Mouse (Mus musculus) liver, postnatal 0 days (tissue): ENCODE measurements around the gene Six5. TPM values are rescaled to one million over a fixed set of nuclear protein-coding genes. Genes with fewer than 3 reads are reported as not detected.

ENCODE experiments used
- ATAC-seq: fragments of 200-750 bp; cut with Nextera tagmentation; 2 replicates; pipeline ENCODE4 v1.8.0; 2017; ENCODE audit warnings: mild to moderate bottlenecking, moderate library complexity
- DNase-seq: peaks from one replicate; pipeline ENCODE4 v3.0.0-alpha.2; 2016
- H3K27ac ChIP-seq: fragments of 300-500 bp; sonication (generic); 2 replicates; pipeline ENCODE4 v1.5.1; 2014; ENCODE audit warnings: antibody characterized with exemption, moderate library complexity, mild to moderate bottlenecking, low read depth
- H3K27me3 ChIP-seq: fragments of 300-500 bp; sonication (generic); 2 replicates; pipeline ENCODE4 v1.6.1; 2014; ENCODE audit warnings: low read length, control low read depth, mixed read lengths; ENCODE audit not compliant: insufficient read depth
- H3K36me3 ChIP-seq: fragments of 300-500 bp; sonication (generic); replicated peaks from 2 replicates; pipeline ENCODE4 v1.6.1; 2014; ENCODE audit warnings: mild to moderate bottlenecking, control low read depth, low read length, moderate library complexity, mixed read lengths; ENCODE audit not compliant: insufficient read depth
- H3K4me1 ChIP-seq: fragments of 300-500 bp; sonication (generic); 2 replicates; pipeline ENCODE4 v1.6.1; 2014; ENCODE audit warnings: antibody characterized with exemption, mild to moderate bottlenecking, control low read depth; ENCODE audit not compliant: insufficient read depth
- H3K4me2 ChIP-seq: fragments of 300-500 bp; sonication (generic); 2 replicates; pipeline ENCODE4 v1.6.1; 2014; ENCODE audit warnings: low read depth, mild to moderate bottlenecking, low read length, moderate library complexity, mixed read lengths
- H3K4me3 ChIP-seq: fragments of 300-500 bp; sonication (generic); 2 replicates; pipeline ENCODE4 v1.5.1; 2014; ENCODE audit warnings: low read depth, low read length
- H3K9ac ChIP-seq: fragments of 300-500 bp; sonication (generic); replicated peaks from 2 replicates; pipeline ENCODE4 v1.6.1; 2014; ENCODE audit warnings: mild to moderate bottlenecking, moderate library complexity
- H3K9me3 ChIP-seq: fragments of 300-500 bp; sonication (generic); 2 replicates; pipeline ENCODE4 v1.6.1; 2016; ENCODE audit warnings: mild to moderate bottlenecking, control low read depth, low read length, mixed read lengths
- CTCF ChIP-seq: sonication (generic); IDR thresholded peaks from 2 replicates; pipeline ENCODE4 v1.5.1; 2016; ENCODE audit warnings: antibody characterized with exemption, low read depth
- EP300 ChIP-seq: IDR thresholded peaks from 2 replicates; pipeline ENCODE4 v1.6.1; 2016; ENCODE audit warnings: antibody characterized with exemption, low read depth, mild to moderate bottlenecking
- WGBS: fragments of 180-500 bp; shearing (Covaris S2); extraction: QIAGEN DNeasy Blood & Tissue Kit; methylation state at CpG from one replicate; pipeline ENCODE4 v1.1.7; 2014; ENCODE audit not compliant: insufficient replicate concordance; 5-methylcytosine and 5-hydroxymethylcytosine counted together
- polyA plus RNA-seq: library from polyadenylated mRNA; unstranded; fragments of >200 nt; fragmentation: Nextera tagmentation; extraction: Ambion mirVana; gene quantifications from 2 replicates; pipeline ENCODE4 v1.2.1, GENCODE M21; 2015

Gene Six5
- polyA plus RNA-seq, 1 experiment from 2014 or later: 0.78 TPM

- DNase-seq (no peak), ATAC-seq (no peak)
- TF ChIP-seq EP300: no peak
- no peak for TF ChIP-seq CTCF
- Histone ChIP-seq H3K27ac (no peak overlapping the region), H3K9ac (no peak overlapping the region), H3K4me2 (no peak overlapping the region), H3K9me3 (no peaks in the 10 kb centered on the region), H3K27me3 (no peaks in the 10 kb centered on the region), H3K36me3 (no peaks in the 10 kb centered on the region), H3K4me3 (no peak overlapping the region), H3K4me1 (peaks cover 9% of the 10 kb centered on the region)
- 51% methylated on average over 3 of the region's 3 CpGs for WGBS
Measured at GRCm38 (mm10) chr7:19107436-19107835, 13.0 kb downstream of the Six5 start.

- H3K4me1 ChIP-seq: peaks cover 9% of the 10 kb centered on the region
- no peaks in the 10 kb centered on the region for H3K9me3 ChIP-seq
- H3K4me2 ChIP-seq: no peak overlapping the region
- ATAC-seq: no peak
- no peak overlapping the region for H3K4me3 ChIP-seq
- no peak overlapping the region for H3K9ac ChIP-seq
- TF ChIP-seq CTCF (no peak), EP300 (no peak)
- H3K27me3 ChIP-seq: no peaks in the 10 kb centered on the region
- no peak for DNase-seq
- no peak overlapping the region for H3K27ac ChIP-seq
- H3K36me3 ChIP-seq: no peaks in the 10 kb centered on the region
- WGBS: 78% methylated on average over 1 of the region's 1 CpGs
Measured at GRCm38 (mm10) chr7:19109565-19109964, 15.2 kb downstream of the Six5 start.

- peak; percentile 37; the same call in 1 of the 2 replicates for TF ChIP-seq CTCF
- no peak for TF ChIP-seq EP300
- H3K4me1 ChIP-seq: peaks cover 21% of the 10 kb centered on the region
- WGBS: 32% methylated on average over 63 of the region's 64 CpGs
- no peaks in the 10 kb centered on the region for H3K36me3 ChIP-seq
- no peaks in the 10 kb centered on the region for H3K27me3 ChIP-seq
- H3K9ac ChIP-seq: no peak within 1 kb of the TSS
- H3K9me3 ChIP-seq: no peaks in the 10 kb centered on the region
- no peak within 1 kb of the TSS for H3K27ac ChIP-seq
- H3K4me2 ChIP-seq: peak within 1 kb of the TSS; percentile 48
- ATAC-seq: peak; percentile 16; the same call in 1 of the 2 replicates
- no peak within 1 kb of the TSS for H3K4me3 ChIP-seq
- peak; percentile 72 for DNase-seq
Measured at GRCm38 (mm10) chr7:19118028-19118771, 23.8 kb downstream of the Six5 start, which contains the start of gene Gm4969. Gm4969 (minus strand) TSS chr7:19118368.

- H3K36me3 ChIP-seq: no peaks in the 10 kb centered on the region
- 91% methylated on average over 8 of the region's 8 CpGs for WGBS
- no peak overlapping the region for H3K27ac ChIP-seq
- peaks cover 21% of the 10 kb centered on the region for H3K4me1 ChIP-seq
- no peak for DNase-seq
- peak overlapping the region; percentile 48 for H3K4me2 ChIP-seq
- H3K9ac ChIP-seq: no peak overlapping the region
- no peaks in the 10 kb centered on the region for H3K27me3 ChIP-seq
- no peak for TF ChIP-seq CTCF
- no peak for TF ChIP-seq EP300
- no peaks in the 10 kb centered on the region for H3K9me3 ChIP-seq
- no peak overlapping the region for H3K4me3 ChIP-seq
- ATAC-seq: no peak
Measured at GRCm38 (mm10) chr7:19119083-19119482, 24.7 kb downstream of the Six5 start.

GRCm38 (mm10) chr7:19119631-19120429 lies 25.4 kb downstream of the Six5 start, which contains the start of gene Fbxo46:
Fbxo46 (plus strand) TSS chr7:19119859.
- ATAC-seq: peak; percentile 98
- Histone ChIP-seq H3K27me3 (no peaks in the 10 kb centered on the region), H3K9ac (peak within 1 kb of the TSS; percentile 75), H3K4me3 (peak within 1 kb of the TSS; percentile 75), H3K9me3 (no peaks in the 10 kb centered on the region), H3K4me2 (peak within 1 kb of the TSS; percentile 89), H3K4me1 (peaks cover 21% of the 10 kb centered on the region), H3K27ac (peak within 1 kb of the TSS; percentile 49), H3K36me3 (no peaks in the 10 kb centered on the region)
- TF ChIP-seq EP300: no peak
- TF ChIP-seq CTCF: no peak
- DNase-seq: peak; percentile 91
- 1% methylated on average over 34 of the region's 34 CpGs for WGBS

- H3K4me1 ChIP-seq: peaks cover 21% of the 10 kb centered on the region
- no peak for TF ChIP-seq EP300
- no peak for TF ChIP-seq CTCF
- no peak overlapping the region for H3K4me2 ChIP-seq
- DNase-seq: no peak
- no peaks in the 10 kb centered on the region for H3K9me3 ChIP-seq
- H3K27me3 ChIP-seq: no peaks in the 10 kb centered on the region
- 79% methylated on average over 4 of the region's 4 CpGs for WGBS
- no peak overlapping the region for H3K4me3 ChIP-seq
- no peaks in the 10 kb centered on the region for H3K36me3 ChIP-seq
- H3K9ac ChIP-seq: no peak overlapping the region
- ATAC-seq: no peak
- no peak overlapping the region for H3K27ac ChIP-seq
Measured at GRCm38 (mm10) chr7:19121686-19122085, 27.3 kb downstream of the Six5 start.
